Mouse (Mus musculus) liver, adult (tissue): ENCODE data around the gene Egfl7.
A peak's percentile ranks its signal among the peaks of the same experiment; 100 is the strongest.

Source experiments
- GATA4 ChIP-seq: IDR thresholded peaks from 2 replicates; pipeline ENCODE4 v1.6.1; 2014; ENCODE audit warnings: mild to moderate bottlenecking, low read length; ENCODE audit not compliant: insufficient replicate concordance

Gene Egfl7

DNA sequence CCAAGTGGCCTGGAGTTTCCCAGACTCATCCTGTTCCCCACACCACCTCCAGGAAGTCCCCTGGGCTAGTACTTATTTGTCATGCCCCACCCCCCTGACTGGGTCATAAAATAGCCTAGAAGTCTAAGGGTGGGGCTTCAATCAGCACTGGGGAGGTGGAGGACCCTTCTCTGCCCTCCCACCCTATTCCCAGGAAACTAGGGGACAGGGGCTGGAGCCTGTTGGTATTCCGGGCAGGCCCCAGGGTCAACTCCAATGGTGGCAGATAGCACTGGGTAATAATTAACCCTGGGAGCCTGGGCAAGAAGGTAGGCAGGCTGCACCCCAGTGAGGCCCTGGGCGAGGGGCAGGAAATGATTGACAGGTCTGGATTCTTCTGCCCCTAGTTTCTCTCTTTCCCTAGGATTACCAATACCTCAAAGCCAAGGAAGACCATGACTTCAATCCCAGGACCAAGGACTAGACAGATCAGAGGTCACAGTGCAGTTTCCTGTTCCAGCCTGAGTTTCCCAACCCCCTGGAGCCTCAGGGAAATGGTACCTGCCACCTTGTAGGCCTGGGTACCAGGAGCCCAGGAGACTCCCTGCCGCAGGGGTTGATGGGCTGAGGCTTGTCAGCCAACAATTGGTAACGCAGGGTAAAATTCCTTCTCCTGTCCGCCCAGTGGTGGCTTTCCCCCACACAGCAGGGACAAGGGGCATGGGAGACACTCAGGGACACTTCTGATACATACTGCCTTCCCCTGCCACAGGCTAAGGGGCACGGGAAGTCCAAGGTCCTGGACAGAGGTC lies 15.3 kb downstream of the Egfl7 start:
- TF ChIP-seq GATA4: 0 out of 2 replicates have a peak, but pooled peaks have one; percentile 24

DNA sequence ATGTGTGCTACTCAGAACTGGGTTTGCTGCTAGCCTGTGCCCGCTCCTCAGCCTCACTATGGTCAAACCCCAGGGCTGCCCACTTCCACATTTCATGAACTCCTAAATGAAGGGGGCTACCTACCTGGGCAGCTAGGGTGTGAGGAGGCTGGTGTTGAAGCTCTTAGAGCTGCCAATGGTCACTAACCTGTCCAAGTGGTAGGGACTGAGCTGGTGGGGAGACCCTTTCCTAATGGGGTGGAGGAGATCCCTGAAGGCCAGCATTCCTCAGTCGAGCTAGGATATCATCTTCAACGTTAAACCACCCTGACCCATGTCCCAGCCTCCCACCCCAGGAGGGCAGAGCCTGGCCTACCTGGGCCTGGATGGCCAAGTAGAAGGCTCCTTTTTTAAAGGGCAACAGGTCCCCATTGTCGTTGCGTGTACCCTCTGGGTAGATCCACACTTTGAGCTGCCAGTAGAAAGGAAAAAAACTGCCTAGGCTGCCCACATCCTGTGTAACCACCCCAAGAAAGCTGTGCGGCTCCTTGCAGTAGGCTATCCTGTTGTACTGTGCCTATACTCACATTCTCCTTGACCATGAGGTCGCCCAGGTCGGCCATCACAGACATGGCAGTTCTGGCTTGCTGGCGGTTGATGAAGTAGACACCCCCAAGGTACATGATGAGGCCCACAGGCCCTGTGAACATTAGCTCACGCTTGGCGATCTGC lies 16.1 kb downstream of the Egfl7 start:
- TF ChIP-seq GATA4: no peak

DNA sequence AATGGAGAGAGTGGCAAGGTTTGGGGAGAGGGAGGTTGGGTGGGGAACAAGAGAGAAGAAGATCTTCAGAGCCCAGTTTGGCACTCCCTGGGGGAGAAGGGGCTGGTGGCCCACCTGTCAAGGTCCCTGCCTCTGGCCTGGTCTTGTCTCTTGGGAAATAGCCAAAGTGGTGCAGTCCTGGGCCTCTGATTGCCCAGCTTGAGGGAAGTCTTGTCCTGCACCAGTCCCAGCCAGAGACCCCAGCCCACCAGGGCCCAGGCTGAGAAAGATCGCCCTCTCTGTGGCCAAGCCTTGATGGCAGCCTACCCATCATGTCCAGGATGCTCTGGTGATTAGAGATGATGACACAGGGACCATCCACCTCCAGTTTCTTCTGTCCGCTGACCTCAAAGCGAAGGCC lies 17.1 kb downstream of the Egfl7 start:
- TF ChIP-seq GATA4: no peak

DNA sequence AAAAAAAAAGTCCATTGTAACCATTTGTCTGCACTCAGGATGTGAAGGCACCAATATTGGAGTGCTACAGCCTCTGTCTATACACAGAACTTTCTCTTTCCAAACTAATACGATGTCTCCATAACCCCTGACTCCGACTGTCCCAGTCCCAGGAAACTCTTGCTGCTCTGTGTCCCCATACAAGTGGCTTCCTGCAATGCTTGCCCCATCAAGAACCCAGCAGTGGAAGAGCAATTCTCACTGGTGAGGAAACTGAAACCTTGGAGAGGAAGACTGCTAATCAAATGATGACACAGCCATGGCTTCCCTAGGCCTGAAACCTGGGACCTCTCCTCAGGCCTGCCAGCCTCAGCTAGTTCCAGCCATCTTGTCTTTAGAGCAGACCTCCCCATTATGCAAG lies 18.0 kb downstream of the Egfl7 start:
- no peak for TF ChIP-seq GATA4

DNA sequence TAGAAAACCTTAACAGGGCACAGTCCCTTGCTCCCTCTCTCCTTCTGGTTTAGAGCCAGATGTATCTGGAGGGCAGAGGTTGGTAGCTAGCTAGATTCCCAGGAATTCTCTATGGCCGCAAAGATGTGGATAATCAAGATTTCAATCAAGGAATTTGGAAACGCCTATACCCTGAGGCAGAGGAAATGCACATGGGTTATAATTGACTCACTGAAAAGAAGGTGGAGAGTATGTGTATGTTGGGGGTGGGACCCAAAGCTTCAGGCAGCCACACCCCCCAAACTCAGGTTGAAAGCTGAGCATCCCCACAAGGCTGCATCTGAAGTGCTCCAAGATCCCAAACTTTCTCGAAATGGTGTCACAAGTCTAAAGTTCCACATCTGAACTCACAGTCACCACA lies 18.6 kb downstream of the Egfl7 start:
- no peak for TF ChIP-seq GATA4

DNA sequence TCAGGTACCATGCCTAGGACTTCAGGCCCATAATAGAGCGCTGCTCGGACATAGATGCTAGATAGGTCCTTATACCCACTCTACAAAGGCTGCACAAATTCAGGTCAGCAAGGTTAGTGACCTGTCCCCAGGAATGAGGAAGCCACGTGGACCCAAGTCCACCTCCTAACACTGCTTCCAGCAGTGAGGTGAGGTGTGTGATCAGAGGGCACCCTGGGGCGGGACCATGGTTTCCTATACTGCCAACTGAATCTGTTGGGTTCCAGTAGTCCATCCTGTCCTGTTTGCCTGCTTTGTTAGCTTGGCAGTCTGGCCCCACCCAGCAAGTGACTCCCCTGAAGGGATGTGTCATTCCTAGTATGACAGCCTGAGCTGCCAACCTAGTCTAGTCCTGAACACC lies 20.2 kb downstream of the Egfl7 start:
- no peak for TF ChIP-seq GATA4

DNA sequence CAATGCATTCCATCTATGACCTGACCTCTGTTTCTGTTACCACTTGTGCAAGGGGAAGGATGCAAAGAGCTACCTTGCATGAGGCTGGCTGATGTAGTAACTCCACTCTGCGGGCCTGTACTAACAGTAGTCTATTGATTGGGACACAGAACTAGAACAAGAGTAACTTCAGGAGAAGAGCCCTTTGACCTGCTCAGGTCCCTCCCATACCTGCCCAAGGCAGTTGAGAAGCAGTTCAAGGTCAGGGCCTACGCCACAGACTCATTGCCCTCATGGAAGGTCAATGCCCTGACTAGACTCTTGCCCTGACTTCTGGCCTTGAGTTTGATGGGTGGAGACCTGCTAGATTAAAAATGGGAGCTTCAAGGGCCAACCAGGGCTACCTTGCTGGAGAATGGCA lies 20.9 kb downstream of the Egfl7 start:
- no peak; the same call in 1 of the 2 replicates for TF ChIP-seq GATA4

DNA sequence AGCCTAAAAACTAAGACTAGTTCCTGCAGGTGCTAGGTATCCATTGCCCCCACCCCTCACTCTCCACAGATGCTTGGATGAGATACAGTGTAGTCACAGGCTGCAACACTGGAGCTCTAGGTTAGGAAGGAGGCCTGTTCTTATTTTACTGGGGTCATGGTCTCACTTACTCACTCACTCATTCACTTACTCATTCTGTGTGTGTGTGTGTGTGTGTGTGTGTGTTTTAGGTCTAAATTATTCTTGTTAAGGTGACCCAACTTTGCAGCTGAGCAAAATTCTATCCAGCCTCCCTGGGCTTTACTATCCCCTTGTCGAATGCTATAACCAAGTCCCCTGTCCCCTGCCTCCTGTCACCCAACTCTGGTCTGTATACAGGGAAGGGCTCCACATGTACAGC lies 21.8 kb downstream of the Egfl7 start:
- no peak for TF ChIP-seq GATA4

DNA sequence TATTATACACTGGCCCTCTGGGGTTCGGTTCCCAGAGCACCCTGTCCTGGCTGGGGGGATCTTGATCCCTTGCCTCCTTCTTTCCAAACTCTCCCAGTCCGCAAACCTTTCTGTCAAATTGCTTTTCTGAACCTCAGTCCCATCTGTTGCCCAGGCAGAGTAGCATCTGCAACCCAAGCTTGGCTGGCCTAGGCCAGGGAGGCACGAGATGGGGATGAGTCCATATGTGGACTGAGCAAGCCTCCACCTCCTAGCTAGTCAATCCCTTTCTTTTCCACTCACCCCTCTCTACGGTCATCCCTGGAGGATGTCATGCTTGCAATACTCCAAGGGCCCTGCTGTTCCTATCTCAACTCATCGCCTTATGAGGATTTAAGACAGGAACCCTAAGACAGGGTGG lies 22.8 kb downstream of the Egfl7 start:
- TF ChIP-seq GATA4: no peak

DNA sequence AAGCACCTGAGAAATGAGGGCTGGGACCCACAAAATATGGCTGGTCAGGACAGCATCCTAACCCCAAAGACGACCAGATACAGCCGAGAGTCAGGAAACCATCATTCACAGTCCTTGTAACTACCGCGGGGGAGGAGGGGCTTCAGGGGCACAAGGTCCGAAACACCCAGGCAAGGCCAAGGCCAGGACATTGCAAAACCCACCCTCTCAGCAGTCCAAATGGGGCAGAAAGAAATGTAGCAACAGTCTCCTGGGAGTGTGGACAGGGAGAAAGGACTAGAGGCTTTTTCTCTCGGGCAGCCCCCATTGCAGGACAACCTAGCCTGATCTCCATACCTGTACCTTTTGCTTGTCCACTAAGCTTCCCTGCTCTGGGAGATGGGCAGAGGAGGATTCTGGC lies 23.3 kb downstream of the Egfl7 start:
- no peak for TF ChIP-seq GATA4

DNA sequence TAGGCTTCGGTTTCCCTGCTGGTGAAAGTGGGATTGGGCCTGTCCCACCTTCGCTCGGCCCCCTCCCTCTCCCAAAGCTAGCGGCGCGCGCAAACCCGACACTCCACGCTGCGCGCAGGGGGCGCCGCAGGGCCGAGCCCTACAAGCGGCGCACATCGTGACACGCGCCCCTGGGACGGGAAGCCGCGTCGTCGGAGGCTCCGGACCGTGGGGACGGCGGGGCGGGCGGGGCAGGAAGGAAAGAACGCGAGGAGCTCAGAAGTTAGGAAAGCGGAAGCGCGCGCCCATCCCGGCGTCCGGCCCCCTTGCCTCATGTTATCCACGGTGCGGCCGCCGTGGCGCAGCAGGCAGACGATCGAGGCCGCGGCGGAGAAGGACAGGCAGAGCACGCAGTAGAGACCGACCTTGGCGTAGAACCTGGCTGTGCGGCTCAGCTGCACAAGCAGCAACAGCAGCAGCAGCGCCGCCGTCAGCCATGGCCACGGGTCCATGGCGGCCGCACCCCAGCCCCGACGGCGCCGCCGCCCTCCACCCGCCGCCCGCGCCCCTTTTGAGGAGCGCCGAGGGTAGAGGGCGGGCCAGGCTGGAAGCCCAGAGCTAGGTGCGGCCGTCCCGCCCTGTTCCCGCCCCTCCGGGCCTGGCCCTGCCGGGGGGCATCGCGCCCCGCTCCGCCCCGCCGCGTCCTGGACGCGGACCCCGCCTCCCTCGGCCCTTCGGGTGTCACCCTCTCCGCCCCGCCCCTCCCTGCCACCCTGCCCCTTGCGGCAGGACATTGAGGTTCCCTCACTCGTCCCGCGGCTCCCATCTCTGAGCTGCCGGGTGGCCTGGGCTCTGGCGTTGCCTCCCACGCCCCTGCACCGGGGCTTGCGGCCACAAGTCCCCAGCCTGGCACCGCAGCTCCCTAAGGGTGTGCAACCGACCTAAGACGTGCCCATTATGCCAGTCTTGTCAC lies 24.2 kb downstream of the Egfl7 start, which contains the start of gene Agpat2:
Gene Agpat2, minus strand, starts transcription at position 698 of the 952 bp plus-strand sequence.
- 0 out of 2 replicates have a peak, but pooled peaks have one; percentile 20 for TF ChIP-seq GATA4

DNA sequence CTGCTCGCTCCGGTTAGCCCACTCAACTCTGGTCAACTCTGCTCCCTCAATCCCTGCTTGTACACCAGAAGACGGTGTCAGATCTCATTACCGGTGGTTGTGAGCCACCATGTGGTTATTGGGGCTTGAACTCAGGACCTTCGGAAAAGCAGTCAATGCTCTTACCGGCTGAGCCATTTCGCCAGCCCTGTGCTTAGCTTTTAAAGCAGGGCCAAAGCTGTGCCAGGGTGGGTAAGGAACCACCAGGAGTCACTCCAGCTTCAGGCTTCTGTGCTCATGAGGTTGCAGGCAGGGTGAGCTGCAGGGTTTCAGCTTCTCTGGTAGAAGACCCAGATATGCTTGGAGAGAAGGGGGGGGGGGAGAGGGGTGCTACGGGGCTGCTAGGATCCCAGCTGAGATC lies 25.5 kb downstream of the Egfl7 start:
- TF ChIP-seq GATA4: no peak

DNA sequence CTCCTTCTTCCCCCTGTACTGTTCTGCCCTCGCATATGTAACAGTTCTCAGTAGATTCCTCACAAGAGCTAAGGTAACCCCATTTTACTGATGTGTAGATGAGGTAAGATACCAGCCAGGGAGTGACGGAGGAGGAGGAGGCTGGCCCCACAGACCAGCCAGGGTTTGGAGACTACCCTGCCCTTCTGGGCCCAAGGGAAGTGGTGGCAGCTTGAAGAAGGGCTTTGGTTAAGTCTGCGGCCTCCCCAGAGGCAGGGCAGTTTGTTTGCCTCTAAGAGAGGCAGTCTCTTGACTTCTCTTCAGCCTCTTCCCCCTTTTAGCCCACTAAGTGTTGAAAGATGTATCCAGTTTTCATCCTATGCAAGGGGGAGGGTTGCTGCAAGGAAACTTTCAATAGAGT lies 26.8 kb downstream of the Egfl7 start:
- no peak for TF ChIP-seq GATA4

DNA sequence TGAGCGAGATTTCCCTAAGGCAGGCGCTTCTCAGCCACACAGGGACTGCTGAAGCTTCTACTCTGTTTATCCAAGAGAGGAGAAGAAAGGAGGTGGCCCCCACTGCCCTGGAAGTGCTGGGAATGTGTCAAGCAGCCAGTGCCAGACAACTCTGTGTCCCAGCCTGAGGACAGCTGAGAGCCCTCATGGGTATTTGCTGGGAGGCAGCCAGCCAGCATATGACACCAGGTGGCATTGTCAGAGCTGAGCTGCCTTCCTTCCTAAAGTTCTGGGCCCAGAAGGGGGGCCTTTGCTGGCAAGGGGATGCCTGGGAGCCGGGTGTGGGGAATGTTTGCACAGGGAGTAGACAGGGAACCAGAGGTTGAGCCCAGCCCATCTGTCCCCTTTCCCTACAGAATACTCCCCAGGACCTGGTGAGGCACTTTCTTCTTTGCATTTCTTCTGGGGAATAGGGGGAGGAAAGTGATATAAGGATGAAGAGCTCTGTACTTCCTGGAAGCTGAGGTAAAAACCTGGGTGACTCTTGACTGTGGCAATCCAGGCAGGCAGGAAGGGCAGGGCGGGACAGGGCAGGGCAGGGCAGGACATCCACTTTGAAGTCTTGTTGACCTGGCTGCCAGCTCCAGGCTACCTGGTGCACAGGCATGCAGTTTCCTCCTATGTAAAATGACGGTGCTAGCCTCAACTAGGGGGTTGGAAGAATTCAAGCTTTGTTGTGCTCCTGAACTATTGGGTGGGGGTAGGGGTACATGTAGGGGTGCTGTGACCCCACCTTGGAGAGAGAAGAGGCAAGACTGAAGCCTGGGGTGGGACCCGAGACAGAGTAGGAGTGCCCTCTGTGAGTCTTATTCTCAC lies 27.5 kb downstream of the Egfl7 start:
- no peak for TF ChIP-seq GATA4
